Mouse (Mus musculus): ENCODE measurements around the gene Usp40.
A peak's percentile ranks its signal among the peaks of the same experiment; 100 is the strongest.

Usp40 gene

GRCm38 (mm10) chr1:87941765-87942164, 66.6 kb downstream of the Usp40 start:
- no peak for DNase-seq

DNA sequence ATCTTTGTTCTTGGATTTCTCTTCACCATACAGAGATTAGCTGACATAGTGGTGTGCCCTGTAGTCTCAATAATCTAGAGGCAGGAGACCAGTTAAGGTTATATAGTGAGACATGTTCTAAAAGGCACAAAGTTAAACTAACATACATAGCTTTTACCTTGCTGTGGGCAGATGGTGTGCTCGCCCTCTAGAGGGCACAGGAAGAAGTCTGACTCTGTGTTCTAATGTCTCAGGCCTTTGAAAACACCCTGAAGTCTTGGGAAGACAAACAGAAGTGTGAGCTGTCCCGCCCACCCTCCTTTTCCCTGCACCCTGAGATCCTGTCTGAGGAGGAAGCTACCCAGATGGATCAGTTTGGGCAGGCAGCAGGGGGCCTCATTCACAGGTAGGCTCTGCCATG, 71.8 kb downstream of the Usp40 start:
- DNase-seq, result no peak

DNA sequence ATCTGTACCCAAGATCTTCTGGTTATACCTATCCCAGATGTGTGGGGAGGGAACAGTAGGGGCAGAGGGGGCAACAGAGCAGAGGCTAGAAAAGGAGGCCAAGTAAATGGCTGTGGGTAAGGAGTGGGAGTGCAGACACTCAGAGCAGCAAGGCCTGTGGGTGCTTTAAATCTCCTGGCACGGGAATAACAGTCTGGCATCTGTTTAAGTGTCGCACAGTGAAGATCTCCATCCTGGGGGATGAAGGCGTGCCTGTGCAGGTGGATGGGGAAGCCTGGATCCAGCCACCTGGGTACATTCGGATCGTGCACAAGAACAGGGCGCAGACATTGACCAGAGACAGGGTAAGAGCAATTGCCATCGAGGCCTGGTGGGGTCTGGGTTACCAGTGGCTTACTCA, 72.3 kb downstream of the Usp40 start:
- no peak for DNase-seq

DNA sequence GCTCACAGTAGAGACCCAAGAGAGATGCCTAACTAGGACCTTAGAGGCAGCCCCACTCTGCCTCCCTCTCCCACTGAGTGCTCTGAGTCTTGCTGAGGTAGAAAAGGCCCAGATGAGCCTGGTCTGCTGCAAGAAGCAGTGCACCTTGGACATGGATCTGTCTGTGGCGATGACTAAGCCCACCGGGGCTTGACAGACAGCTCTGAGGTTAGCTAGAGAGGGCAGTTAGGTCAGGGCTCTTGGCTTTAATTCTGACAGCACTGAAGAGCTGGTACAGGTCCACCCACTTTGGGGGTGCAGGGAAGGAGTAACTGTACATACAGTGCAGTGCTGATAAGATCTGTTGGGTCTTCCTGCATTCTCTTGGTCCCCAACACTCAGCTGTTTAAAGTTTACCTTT, 72.8 kb downstream of the Usp40 start:
- DNase-seq, result no peak

- DNase-seq, result peak; percentile 30
Measured at GRCm38 (mm10) chr1:87935095-87935494, 73.3 kb downstream of the Usp40 start.

GRCm38 (mm10) chr1:87933051-87933450, 75.3 kb downstream of the Usp40 start:
- DNase-seq, result no peak

DNA sequence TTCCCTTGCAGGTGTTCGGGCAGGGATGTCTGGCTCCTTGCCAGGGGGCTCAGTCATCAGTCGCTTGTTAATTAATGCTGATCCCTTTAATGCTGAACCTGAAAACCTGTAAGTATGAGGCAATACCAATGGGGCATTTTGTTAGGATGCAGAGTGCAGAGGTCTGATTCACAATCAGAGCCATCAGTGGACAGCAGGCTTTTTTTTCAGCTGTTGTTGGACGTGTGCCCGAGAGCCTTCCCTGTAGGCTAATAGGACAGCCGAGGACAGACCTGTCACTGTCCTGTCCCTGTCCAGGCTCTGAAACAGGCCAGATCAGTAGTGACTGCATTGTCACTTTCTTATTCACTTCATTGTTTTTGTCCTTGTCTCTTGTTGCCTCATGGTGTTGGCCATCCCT, 78.6 kb downstream of the Usp40 start:
- DNase-seq, result no peak

GRCm38 (mm10) chr1:87924888-87925287, 83.5 kb downstream of the Usp40 start:
- no peak for DNase-seq

DNA sequence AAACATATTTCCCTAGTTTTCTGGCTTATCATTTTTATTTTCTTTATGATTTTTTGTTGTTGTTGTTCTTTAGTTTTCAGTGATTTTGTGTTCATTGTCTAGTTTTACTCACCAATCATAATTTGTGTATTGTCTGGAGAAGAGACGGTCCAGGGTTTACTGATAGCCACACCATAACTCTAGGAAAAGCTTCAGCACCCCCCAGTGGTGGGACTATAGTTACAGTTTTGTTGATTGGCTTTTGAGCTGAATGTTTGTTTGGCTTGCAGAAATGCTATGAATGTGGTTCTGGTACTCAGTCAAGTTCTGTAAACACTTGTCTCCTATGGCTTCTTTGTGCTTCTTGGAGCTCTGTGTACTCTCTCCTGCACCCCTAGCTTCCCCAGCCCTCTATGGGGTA, 85.7 kb downstream of the Usp40 start:
- DNase-seq, result peak; percentile 75

DNA sequence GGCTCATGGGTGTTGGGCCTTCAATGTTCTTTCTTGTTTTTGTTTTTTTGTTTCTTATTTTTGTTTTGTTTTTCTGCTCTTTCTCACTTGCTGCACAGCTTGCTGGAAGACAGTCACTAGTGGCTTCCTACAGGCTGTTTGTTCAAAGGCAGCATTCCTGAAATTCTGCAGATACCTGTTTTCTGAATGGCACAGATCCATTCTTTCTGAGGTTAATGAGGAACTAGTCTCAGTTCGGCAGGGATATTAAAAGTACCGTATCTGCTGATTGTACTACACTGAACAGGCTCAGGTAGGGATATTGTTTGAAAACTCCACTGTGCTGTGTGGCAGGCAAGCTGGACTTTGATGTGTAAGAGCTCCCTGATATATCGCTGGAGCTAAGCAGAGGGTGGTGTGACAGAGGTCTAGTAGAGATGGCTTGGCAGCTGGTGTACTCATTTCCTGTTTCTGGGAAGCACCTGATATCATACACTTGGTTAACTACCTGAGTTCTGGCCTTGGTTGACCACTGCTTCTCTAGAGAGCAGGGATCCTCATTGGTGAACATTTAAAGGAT, 88.2 kb downstream of the Usp40 start:
- no peak for DNase-seq

DNA sequence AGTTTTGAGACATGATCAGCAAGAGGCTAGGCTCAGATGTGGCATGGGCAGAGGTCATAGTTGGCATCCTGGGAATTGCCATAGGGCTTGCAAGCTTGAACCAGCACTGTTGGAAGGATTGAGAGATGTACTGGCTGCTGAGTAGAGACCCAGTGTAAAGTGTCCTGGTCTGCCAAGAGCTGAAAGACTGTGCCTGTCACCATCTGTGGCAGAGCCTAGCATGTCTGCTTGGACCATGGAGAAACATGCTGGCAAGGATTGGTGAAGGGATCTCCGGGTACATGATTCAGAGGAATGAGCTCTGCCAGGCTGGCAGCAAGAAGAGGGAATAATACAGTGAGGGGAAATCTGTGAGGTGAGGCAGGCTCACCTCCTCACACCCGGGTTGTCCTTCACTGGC, 90.3 kb downstream of the Usp40 start:
- DNase-seq, result no peak

DNA sequence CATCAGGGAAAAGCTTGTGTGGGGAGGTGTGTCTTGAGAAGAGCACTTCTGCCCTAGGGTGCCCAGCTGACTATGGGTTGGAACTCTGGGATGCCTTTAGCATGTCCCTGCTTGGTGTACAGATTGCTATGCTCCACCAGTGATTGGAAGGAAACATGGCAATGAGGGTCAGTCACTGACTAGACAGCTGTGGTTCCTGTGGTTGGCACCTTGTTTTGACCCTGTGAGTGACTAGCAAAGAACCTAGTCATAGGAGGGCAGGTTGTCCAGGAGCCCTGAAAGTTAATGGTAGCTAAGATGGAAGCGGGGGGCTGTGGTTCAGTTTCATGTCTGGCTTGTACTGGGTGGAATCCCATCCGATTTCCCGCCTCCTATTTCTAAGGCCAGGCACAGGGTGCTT, 91.0 kb downstream of the Usp40 start:
- no peak for DNase-seq

GRCm38 (mm10) chr1:87913356-87913755, 95.0 kb downstream of the Usp40 start:
- DNase-seq, result no peak

GRCm38 (mm10) chr1:87910428-87910827, 97.9 kb downstream of the Usp40 start:
- peak; percentile 32 for DNase-seq

DNA sequence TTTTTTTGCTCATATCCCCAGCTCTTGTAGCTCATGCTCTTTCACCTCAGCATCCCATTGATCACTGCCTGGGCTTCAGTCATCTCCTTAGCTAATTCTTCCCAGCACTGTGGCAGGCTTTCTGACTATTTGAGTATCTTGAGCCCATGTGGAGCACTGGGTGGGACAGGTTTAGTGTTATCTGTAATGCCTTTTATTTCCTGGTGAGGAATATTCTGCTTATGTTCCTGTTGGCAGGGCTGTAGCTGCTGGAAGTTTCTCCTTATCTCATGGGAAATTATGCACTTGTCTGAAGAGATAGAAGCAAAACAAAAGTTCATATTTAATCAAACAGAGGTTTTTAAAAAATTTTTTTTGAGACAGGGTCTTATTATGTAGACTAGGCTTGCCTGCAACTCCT, 98.8 kb downstream of the Usp40 start:
- DNase-seq, result no peak

DNA sequence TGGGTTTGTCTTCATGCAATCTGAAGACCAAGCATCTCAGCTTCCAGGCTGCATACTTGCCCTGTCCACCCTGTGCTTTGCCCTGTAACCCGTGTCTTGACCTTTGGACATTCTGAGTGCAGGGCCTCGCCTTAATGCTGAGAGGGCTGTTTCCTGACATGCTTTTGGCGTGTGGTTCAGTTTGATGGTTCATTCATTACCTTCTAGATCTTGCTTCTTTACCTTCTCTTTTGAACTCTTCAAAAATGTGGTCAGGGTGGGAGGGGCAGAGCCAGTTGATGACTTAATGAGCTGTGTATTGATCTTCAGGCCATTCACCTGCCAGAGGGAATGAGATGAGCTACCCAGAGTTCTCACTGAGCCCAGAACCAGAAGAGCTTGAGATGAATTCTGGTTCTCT, 99.6 kb downstream of the Usp40 start:
- no peak for DNase-seq

GRCm38 (mm10) chr1:87908006-87908405, 100.3 kb downstream of the Usp40 start:
- no peak for DNase-seq

GRCm38 (mm10) chr1:87906361-87906956, 101.9 kb downstream of the Usp40 start:
- DNase-seq, result peak; percentile 24

- peak; percentile 5 for DNase-seq
Measured at GRCm38 (mm10) chr1:87902186-87902585, 106.2 kb downstream of the Usp40 start.

DNA sequence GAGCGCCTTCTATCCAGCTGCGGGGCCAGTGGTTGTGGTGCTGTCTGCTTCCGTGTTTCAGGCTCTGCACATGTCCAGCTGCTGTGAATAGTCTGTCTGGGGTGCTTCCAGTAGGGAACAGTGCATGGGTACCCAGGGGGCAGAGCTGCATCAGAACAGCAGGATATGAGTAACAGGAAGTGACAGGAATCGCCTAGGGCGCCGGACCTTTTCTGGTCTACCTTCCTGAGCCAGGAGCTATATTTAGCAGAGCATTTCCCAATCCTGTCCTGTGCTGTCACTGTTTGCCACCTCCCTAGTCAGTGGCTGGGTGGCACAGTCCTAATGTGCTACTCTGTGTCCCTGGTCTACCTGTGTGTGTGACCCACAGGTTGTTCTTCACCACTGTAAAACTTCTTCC, 107.4 kb downstream of the Usp40 start:
- DNase-seq, result peak; percentile 49

DNA sequence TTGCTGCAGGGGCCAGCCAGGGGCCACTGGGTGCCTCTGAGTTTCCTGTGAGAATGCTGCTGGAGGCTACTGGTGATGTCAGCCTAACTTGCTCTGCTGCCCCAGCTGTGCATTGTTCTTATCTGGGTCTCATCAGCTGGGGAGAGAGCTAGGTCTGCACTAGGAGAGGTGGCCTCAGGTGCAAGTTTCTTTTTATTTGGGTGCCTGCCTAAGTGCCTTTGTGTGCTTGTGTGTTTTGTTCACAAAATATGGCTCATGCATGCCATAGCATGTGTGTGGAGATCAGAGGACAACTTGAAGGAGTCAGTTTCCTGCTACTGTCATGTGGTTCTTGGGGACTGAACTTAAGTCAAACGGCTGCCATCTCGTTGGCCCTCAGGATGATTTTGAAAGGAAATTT, 108.7 kb downstream of the Usp40 start:
- peak; percentile 69 for DNase-seq

DNA sequence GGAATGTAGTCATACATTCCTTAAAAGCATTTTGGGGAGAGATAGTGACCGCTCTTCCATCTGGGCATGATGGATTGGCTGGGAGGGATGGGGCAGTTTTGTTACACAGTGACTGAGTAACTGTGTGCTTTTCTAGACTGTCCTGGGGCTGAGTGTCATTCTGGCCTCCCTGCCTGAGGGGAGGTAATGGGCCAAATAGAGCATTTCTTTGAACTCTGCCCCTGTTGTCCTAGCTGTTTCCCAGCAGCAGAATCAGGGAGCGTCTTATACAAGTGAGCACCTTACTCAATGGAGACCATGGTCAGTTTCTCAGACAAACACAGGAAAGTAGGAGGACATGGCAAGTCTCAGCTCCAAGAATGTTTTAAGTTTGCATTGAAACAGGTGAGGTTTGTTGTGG, 111.4 kb downstream of the Usp40 start:
- peak; percentile 4 for DNase-seq

Measured in thymus, postnatal 4 days (tissue).